Mouse (Mus musculus) heart, adult 8-10 months (tissue): ENCODE measurements around the gene Snapc4. TPM values are rescaled to one million over a fixed set of nuclear protein-coding genes. Genes with fewer than 3 reads are reported as not detected.

Experiments
- DNase-seq: peaks from one replicate; pipeline ENCODE4 v3.0.0; 2022; ENCODE audit warnings: low spot score
- total RNA-seq, 4 experiments: library from RNA; stranded (reverse); gene quantifications; 2 replicates each; pipeline ENCODE4 v1.2.4; 2022

The Snapc4 gene
- total RNA-seq, 4 experiments from 2014 or later, result 6.4 to 13.1 (median 8.6) TPM

GRCm38 (mm10) chr2:26341510-26341981 lies 38.9 kb downstream of the Snapc4 start:
- DNase-seq, result no peak

- peak; percentile 77 for DNase-seq
Observed at GRCm38 (mm10) chr2:26339204-26339551, 41.3 kb downstream of the Snapc4 start.

- DNase-seq, result no peak
Observed at GRCm38 (mm10) chr2:26338302-26339203, 41.9 kb downstream of the Snapc4 start.

- no peak for DNase-seq
Observed at GRCm38 (mm10) chr2:26330702-26331101, 49.8 kb downstream of the Snapc4 start.

GRCm38 (mm10) chr2:26330056-26330468 lies 50.4 kb downstream of the Snapc4 start:
- DNase-seq, result no peak

GRCm38 (mm10) chr2:26329402-26329801 lies 51.1 kb downstream of the Snapc4 start:
- peak; percentile 81 for DNase-seq

GRCm38 (mm10) chr2:26327852-26328251 lies 52.6 kb downstream of the Snapc4 start:
- DNase-seq, result no peak

GRCm38 (mm10) chr2:26325386-26326181 lies 54.9 kb downstream of the Snapc4 start:
- DNase-seq, result no peak

- no peak for DNase-seq
Observed at GRCm38 (mm10) chr2:26324917-26325316, 55.5 kb downstream of the Snapc4 start.

GRCm38 (mm10) chr2:26323589-26324325 lies 56.7 kb downstream of the Snapc4 start:
- DNase-seq, result no peak

GRCm38 (mm10) chr2:26320245-26321185 lies 59.9 kb downstream of the Snapc4 start:
- no peak for DNase-seq

GRCm38 (mm10) chr2:26319519-26320244 lies 60.8 kb downstream of the Snapc4 start:
- no peak for DNase-seq

- no peak for DNase-seq
Observed at GRCm38 (mm10) chr2:26319109-26319508, 61.3 kb downstream of the Snapc4 start.

GRCm38 (mm10) chr2:26317991-26318672 lies 62.3 kb downstream of the Snapc4 start:
- no peak for DNase-seq

- DNase-seq, result no peak
Observed at GRCm38 (mm10) chr2:26317371-26317770, 63.1 kb downstream of the Snapc4 start.

- DNase-seq, result no peak
Observed at GRCm38 (mm10) chr2:26316576-26317246, 63.7 kb downstream of the Snapc4 start.

GRCm38 (mm10) chr2:26315925-26316311 lies 64.5 kb downstream of the Snapc4 start:
- peak; percentile 45 for DNase-seq

GRCm38 (mm10) chr2:26315072-26315924 lies 65.2 kb downstream of the Snapc4 start, which contains the start of gene Gpsm1:
TSS of gene Gpsm1 (plus strand) at chr2:26315515.
- peak; percentile 72 for DNase-seq
